Mouse (Mus musculus): Measurements from ENCODE around the gene Drap1. TPM values are rescaled to one million over a fixed set of nuclear protein-coding genes. Genes with fewer than 3 reads are reported as not detected.
A peak's percentile ranks its signal among the peaks of the same experiment; 100 is the strongest.

Gene Drap1
- polyA plus RNA-seq, 1 experiment from 2014 or later = 151 TPM

DNA sequence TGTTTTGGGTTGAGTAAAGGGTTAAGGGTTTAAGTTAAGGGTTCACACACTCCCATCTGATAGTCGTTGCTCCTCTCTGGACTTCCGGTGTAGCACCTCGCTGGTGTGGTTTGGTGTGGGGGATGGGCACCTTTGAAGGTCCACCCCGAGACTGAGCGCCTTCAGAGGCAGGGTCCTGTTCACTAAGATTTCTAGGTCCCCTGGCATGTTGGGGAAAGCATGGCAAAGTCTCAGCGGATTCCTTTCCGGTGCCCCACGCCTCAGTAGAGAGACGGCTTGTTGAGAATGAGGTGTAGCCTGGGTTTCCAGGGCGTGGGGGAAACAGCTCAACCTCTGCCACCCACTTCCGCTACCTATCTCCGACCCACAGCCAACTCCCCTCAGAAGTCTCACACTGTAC, 35.1 kb downstream of the Drap1 start:
- 12% methylated on average over 12 of the region's 12 CpGs for WGBS
- Histone ChIP-seq H3K27me3 (replicated peaks; ENCODE audit: control insufficient read depth, insufficient read depth, low read length) (no peaks in the 10 kb centered on the region), H3K4me2 (peak overlapping the region; percentile 97), H3K4me1 (replicated peaks; ENCODE audit: control insufficient read depth, insufficient read depth, low read length) (peaks cover 23% of the 10 kb centered on the region), H3K36me3 (ENCODE audit: control insufficient read depth, insufficient read depth, low read length) (peaks cover 16% of the 10 kb centered on the region), H3K27ac (ENCODE audit: low read depth, low read length) (peak overlapping the region; percentile 86), H3K9me3 (ENCODE audit: control insufficient read depth, low read length) (no peaks in the 10 kb centered on the region), H3K4me3 (ENCODE audit: low read depth, low read length) (peak overlapping the region; percentile 100), H3K9ac (ENCODE audit: low read depth, low read length) (peak overlapping the region; percentile 98)
- peak; percentile 56 for ATAC-seq (replicated peaks; ENCODE audit: low FRiP score)
- DNase-seq (ENCODE audit: low spot score) = peak; percentile 76

DNA sequence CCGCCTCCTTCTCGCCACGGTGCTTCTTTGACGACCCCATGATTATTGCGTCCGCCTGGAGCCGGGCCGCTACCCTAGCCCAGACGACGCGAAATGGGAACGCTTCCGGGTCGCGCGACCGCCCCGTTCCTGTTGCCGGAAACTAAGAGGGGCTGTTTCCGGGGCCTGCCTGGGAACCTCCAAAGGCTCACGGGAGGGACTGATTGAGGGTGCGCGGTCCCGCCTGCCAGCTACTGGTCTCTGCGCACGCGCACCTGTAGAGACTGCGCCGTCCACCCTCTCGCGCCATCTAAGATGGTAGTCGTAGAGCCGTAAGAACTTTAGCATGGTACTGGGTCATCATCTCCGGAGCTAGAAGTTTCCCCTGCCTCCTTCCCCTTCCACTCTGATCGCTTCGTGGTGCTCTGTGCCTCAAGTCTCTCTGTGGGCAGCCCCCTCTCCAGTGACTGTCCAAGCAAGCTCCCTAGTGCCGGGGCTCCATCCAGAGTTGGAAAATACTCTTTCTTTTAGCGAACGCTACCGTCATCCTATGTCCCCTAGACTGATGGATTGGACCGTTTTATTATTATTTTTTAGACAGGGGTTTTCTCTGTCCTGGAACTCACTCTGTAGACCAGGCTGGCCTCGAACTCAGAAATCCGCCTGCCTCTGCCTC, 36.1 kb downstream of the Drap1 start, which contains the start of gene Sart1:
Gene Sart1 (minus strand): TSS at position 116 of the 655 bp plus-strand sequence.
- H3K4me1 ChIP-seq (replicated peaks; ENCODE audit: control insufficient read depth, insufficient read depth, low read length) = peaks cover 23% of the 10 kb centered on the region
- peak within 1 kb of the TSS; percentile 100 for H3K4me3 ChIP-seq (ENCODE audit: low read depth, low read length)
- H3K9me3 ChIP-seq (ENCODE audit: control insufficient read depth, low read length) = no peaks in the 10 kb centered on the region
- peaks cover 24% of the 10 kb centered on the region for H3K36me3 ChIP-seq (ENCODE audit: control insufficient read depth, insufficient read depth, low read length)
- DNase-seq (ENCODE audit: low spot score) (peak; percentile 90), ATAC-seq (replicated peaks; ENCODE audit: low FRiP score) (peak; percentile 93)
- no peaks in the 10 kb centered on the region for H3K27me3 ChIP-seq (replicated peaks; ENCODE audit: control insufficient read depth, insufficient read depth, low read length)
- peak within 1 kb of the TSS; percentile 86 for H3K27ac ChIP-seq (ENCODE audit: low read depth, low read length)
- H3K4me2 ChIP-seq = peak within 1 kb of the TSS; percentile 97
- WGBS = under 1% methylated on average over 43 of the region's 43 CpGs
- peak within 1 kb of the TSS; percentile 98 for H3K9ac ChIP-seq (ENCODE audit: low read depth, low read length)

- Histone ChIP-seq H3K4me1 (replicated peaks; ENCODE audit: control insufficient read depth, insufficient read depth, low read length) (peaks cover 23% of the 10 kb centered on the region), H3K4me3 (ENCODE audit: low read depth, low read length) (peak overlapping the region; percentile 100), H3K9ac (ENCODE audit: low read depth, low read length) (peak overlapping the region; percentile 98), H3K27me3 (replicated peaks; ENCODE audit: control insufficient read depth, insufficient read depth, low read length) (no peaks in the 10 kb centered on the region), H3K9me3 (ENCODE audit: control insufficient read depth, low read length) (no peaks in the 10 kb centered on the region), H3K4me2 (peak overlapping the region; percentile 97), H3K27ac (ENCODE audit: low read depth, low read length) (peak overlapping the region; percentile 86), H3K36me3 (ENCODE audit: control insufficient read depth, insufficient read depth, low read length) (peaks cover 31% of the 10 kb centered on the region)
- DNase-seq (ENCODE audit: low spot score) (peak; percentile 59), ATAC-seq (replicated peaks; ENCODE audit: low FRiP score) (peak; percentile 53)
- under 1% methylated on average over 43 of the region's 43 CpGs for WGBS
These were observed 36.8 kb downstream of the Drap1 start for GRCm38 (mm10) chr19:5388011-5388441.

DNA sequence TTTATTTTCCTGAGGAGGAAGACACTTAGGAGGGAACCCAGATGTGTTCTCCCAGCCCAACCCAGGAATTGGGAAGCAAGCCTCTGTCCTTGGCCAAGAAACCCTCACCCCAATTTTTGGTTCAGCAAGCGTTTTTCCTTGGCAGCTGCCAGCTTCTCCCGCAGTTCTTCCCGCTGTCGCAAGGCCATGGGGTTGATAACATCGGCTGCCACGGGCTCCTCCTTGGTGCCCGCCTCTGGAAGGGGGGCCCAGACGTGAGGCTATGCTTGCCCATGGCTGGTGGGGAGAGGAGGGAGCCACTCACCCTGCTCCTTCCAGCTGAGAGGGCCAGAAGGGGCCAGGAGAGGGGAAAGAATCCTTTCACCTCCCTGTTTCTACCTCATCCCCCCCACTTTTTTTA, 40.1 kb downstream of the Drap1 start:
- Histone ChIP-seq H3K9ac (ENCODE audit: low read depth, low read length) (no peak overlapping the region), H3K27ac (ENCODE audit: low read depth, low read length) (no peak overlapping the region), H3K27me3 (replicated peaks; ENCODE audit: control insufficient read depth, insufficient read depth, low read length) (no peaks in the 10 kb centered on the region), H3K4me1 (replicated peaks; ENCODE audit: control insufficient read depth, insufficient read depth, low read length) (peaks cover 14% of the 10 kb centered on the region), H3K36me3 (ENCODE audit: control insufficient read depth, insufficient read depth, low read length) (peaks cover 59% of the 10 kb centered on the region), H3K4me2 (no peak overlapping the region), H3K4me3 (ENCODE audit: low read depth, low read length) (no peak overlapping the region), H3K9me3 (ENCODE audit: control insufficient read depth, low read length) (no peaks in the 10 kb centered on the region)
- DNase-seq (ENCODE audit: low spot score) = no peak
- WGBS = 93% methylated on average over 8 of the region's 8 CpGs
- no peak for ATAC-seq (replicated peaks; ENCODE audit: low FRiP score)

DNA sequence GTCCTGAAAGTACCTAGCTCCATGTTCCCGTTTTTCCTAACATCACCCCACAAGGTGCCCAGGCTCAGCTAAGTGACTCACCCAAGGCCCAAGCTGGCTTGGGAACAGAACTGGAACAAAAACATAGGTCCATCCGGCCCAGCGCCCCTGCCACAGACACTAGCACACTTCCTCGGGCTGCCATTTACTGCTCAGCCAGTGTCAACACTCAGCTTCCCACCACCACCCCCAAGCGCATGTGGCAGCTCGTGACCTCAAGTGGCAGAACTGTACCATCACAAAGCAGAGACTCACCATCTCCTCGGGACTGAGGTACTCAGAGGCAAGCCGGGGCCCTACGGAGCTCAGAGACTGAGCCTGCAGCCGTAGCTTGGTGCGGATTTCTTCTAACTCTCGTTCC, 41.5 kb downstream of the Drap1 start:
- H3K9me3 ChIP-seq (ENCODE audit: control insufficient read depth, low read length) = no peaks in the 10 kb centered on the region
- H3K27me3 ChIP-seq (replicated peaks; ENCODE audit: control insufficient read depth, insufficient read depth, low read length) = no peaks in the 10 kb centered on the region
- H3K36me3 ChIP-seq (ENCODE audit: control insufficient read depth, insufficient read depth, low read length) = peaks cover 71% of the 10 kb centered on the region
- no peak for ATAC-seq (replicated peaks; ENCODE audit: low FRiP score)
- H3K27ac ChIP-seq (ENCODE audit: low read depth, low read length) = no peak overlapping the region
- peaks cover 14% of the 10 kb centered on the region for H3K4me1 ChIP-seq (replicated peaks; ENCODE audit: control insufficient read depth, insufficient read depth, low read length)
- no peak overlapping the region for H3K9ac ChIP-seq (ENCODE audit: low read depth, low read length)
- 92% methylated on average over 12 of the region's 12 CpGs for WGBS
- no peak for DNase-seq (ENCODE audit: low spot score)
- H3K4me2 ChIP-seq = no peak overlapping the region
- H3K4me3 ChIP-seq (ENCODE audit: low read depth, low read length) = no peak overlapping the region

- no peaks in the 10 kb centered on the region for H3K27me3 ChIP-seq (replicated peaks; ENCODE audit: control insufficient read depth, insufficient read depth, low read length)
- no peak overlapping the region for H3K4me3 ChIP-seq (ENCODE audit: low read depth, low read length)
- peaks cover 42% of the 10 kb centered on the region for H3K36me3 ChIP-seq (ENCODE audit: control insufficient read depth, insufficient read depth, low read length)
- H3K27ac ChIP-seq (ENCODE audit: low read depth, low read length) = no peak overlapping the region
- no peak overlapping the region for H3K4me2 ChIP-seq
- DNase-seq (ENCODE audit: low spot score) (no peak), ATAC-seq (replicated peaks; ENCODE audit: low FRiP score) (no peak)
- no peaks in the 10 kb centered on the region for H3K4me1 ChIP-seq (replicated peaks; ENCODE audit: control insufficient read depth, insufficient read depth, low read length)
- H3K9me3 ChIP-seq (ENCODE audit: control insufficient read depth, low read length) = no peaks in the 10 kb centered on the region
- WGBS = 84% methylated on average over 1 of the region's 1 CpGs
- no peak overlapping the region for H3K9ac ChIP-seq (ENCODE audit: low read depth, low read length)
These were observed 47.3 kb downstream of the Drap1 start for GRCm38 (mm10) chr19:5377446-5377845.

GRCm38 (mm10) chr19:5374748-5375147, 50.0 kb downstream of the Drap1 start:
- Histone ChIP-seq H3K4me3 (ENCODE audit: low read depth, low read length) (no peak overlapping the region), H3K27me3 (replicated peaks; ENCODE audit: control insufficient read depth, insufficient read depth, low read length) (no peaks in the 10 kb centered on the region)

DNA sequence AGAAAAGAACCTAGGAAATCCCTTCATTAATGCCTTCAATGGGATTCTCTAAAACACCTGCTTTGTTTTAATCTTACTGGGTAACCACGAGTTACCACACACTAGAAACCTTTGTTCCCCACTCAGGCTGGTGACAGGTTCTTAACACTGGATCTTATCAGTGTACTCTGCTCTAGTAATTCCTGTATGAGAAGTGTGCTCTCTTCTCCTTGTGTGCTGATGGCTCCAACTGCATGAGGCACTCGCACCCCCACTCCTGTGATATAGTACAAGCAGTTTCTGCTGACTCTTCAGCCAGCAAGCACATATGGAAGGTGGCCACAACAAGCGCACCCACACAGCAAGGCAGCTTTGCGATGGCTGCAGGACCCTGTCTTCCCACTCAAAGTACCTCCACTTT, 50.6 kb downstream of the Drap1 start:
- no peak overlapping the region for H3K4me3 ChIP-seq (ENCODE audit: low read depth, low read length)
- no peaks in the 10 kb centered on the region for H3K27me3 ChIP-seq (replicated peaks; ENCODE audit: control insufficient read depth, insufficient read depth, low read length)
- no peak overlapping the region for H3K4me2 ChIP-seq
- H3K36me3 ChIP-seq (ENCODE audit: control insufficient read depth, insufficient read depth, low read length) = peaks cover 41% of the 10 kb centered on the region
- ATAC-seq (replicated peaks; ENCODE audit: low FRiP score) = no peak
- no peak overlapping the region for H3K27ac ChIP-seq (ENCODE audit: low read depth, low read length)
- H3K9ac ChIP-seq (ENCODE audit: low read depth, low read length) = no peak overlapping the region
- no peaks in the 10 kb centered on the region for H3K9me3 ChIP-seq (ENCODE audit: control insufficient read depth, low read length)
- no peak for DNase-seq (ENCODE audit: low spot score)
- 79% methylated on average over 4 of the region's 4 CpGs for WGBS
- no peaks in the 10 kb centered on the region for H3K4me1 ChIP-seq (replicated peaks; ENCODE audit: control insufficient read depth, insufficient read depth, low read length)

More at GRCm38 (mm10) chr19:5374748-5375147, 50.0 kb downstream of the Drap1 start:
- Histone ChIP-seq H3K9ac (ENCODE audit: low read depth, low read length) (no peak overlapping the region), H3K9me3 (ENCODE audit: control insufficient read depth, low read length) (no peaks in the 10 kb centered on the region), H3K4me1 (replicated peaks; ENCODE audit: control insufficient read depth, insufficient read depth, low read length) (no peaks in the 10 kb centered on the region), H3K27ac (ENCODE audit: low read depth, low read length) (no peak overlapping the region), H3K36me3 (ENCODE audit: control insufficient read depth, insufficient read depth, low read length) (peaks cover 41% of the 10 kb centered on the region), H3K4me2 (no peak overlapping the region)
- DNase-seq (ENCODE audit: low spot score) = no peak
- WGBS = 71% methylated on average over 4 of the region's 4 CpGs
- ATAC-seq (replicated peaks; ENCODE audit: low FRiP score) = no peak

Measured in liver, embryonic 11.5 days (tissue).